Mouse (Mus musculus): Measurements from ENCODE around the gene Srpk1. TPM values are rescaled to one million over a fixed set of nuclear protein-coding genes. Genes with fewer than 3 reads are reported as not detected.
A peak's percentile ranks its signal among the peaks of the same experiment; 100 is the strongest.

The Srpk1 gene
- polyA plus RNA-seq, 1 experiment from 2014 or later: 112 TPM

DNA sequence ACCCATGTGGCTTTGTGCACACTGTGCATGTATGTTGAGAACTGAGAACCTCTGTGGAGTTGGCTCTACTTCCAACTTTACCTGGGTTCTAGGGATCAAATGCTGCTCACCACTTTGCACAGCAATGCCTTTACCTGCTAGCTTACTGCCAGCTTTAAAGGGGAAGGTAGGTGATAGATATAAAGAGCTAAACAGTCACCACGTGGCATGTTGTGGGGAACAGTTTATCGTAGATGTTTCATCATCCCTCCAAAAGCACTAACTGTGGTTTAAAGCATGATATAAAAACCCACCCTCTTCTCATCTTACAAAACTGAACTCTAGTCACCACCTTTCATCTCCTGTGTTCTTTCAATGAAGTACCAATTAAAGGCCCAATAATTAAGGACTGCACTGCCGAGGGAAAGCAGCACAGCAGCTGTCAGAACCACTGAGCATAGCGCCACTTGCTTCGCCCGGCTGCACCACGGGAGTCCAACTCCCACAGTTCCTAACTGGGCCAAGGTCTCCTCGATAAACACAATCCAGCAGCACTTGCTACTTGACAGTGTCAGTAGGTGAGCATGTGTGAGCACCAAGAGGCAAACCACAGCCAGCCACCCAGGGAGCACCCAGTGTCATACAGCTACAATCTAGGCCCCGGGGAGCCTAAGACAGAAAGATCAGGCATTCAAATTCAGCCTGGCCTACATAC lies 20.8 kb downstream of the Srpk1 start:
- H3K36me3 ChIP-seq: peaks cover 91% of the 10 kb centered on the region
- WGBS: 64% methylated on average over 9 of the region's 9 CpGs
- H3K9ac ChIP-seq (replicated peaks): no peak overlapping the region
- no peak overlapping the region for H3K4me2 ChIP-seq (replicated peaks)
- H3K27me3 ChIP-seq: no peaks in the 10 kb centered on the region
- no peak for ATAC-seq (replicated peaks)
- no peaks in the 10 kb centered on the region for H3K9me3 ChIP-seq
- no peaks in the 10 kb centered on the region for H3K4me1 ChIP-seq
- no peak overlapping the region for H3K27ac ChIP-seq (replicated peaks)
- H3K4me3 ChIP-seq: no peak overlapping the region

DNA sequence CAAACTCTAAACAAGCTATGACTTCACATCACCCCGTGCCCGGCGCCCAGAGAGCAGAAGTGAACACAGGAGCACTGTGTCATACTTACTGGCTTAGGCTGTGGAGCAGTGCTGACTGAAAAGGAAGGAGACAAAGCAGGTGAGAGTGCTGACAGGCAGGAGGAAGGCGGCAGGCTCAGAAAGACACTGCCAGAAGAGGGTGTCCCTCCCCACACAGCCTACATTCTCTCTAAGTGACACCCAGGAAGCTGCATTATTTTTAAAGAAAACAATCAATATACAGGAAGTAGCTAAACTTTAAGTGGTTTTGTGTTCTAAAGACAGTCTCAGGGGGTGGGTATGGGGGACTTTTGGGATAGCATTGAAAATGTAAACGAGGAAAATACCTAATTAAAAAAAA lies 21.7 kb downstream of the Srpk1 start:
- no peak for ATAC-seq (replicated peaks)
- H3K9ac ChIP-seq (replicated peaks): no peak overlapping the region
- 84% methylated on average over 5 of the region's 5 CpGs for WGBS
- H3K4me2 ChIP-seq (replicated peaks): no peak overlapping the region
- H3K27me3 ChIP-seq: no peaks in the 10 kb centered on the region
- H3K4me3 ChIP-seq: no peak overlapping the region
- H3K27ac ChIP-seq (replicated peaks): no peak overlapping the region
- H3K4me1 ChIP-seq: no peaks in the 10 kb centered on the region
- no peaks in the 10 kb centered on the region for H3K9me3 ChIP-seq
- H3K36me3 ChIP-seq: peaks cover 91% of the 10 kb centered on the region

DNA sequence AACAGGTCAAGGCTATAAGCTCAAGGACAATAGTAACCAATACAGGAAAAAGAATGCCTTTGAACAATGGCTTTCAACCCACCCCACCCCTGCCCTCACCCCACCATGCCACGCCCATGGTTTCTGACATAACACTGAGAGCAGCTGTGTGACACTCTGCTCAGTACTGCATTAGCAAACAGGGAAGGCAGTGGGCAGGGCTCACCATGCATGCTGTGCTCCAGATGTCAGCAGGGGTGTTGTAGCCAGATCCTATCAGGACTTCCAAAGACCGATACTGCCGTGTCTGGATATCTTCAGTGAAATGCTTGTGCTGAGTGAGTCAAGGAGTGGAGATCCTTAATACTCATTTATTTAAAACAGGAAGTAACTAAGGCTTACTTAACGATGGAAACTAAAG lies 28.5 kb downstream of the Srpk1 start:
- ATAC-seq (replicated peaks): no peak
- peaks cover 85% of the 10 kb centered on the region for H3K36me3 ChIP-seq
- no peaks in the 10 kb centered on the region for H3K27me3 ChIP-seq
- WGBS: 75% methylated on average over 4 of the region's 4 CpGs
- no peaks in the 10 kb centered on the region for H3K9me3 ChIP-seq
- H3K4me2 ChIP-seq (replicated peaks): no peak overlapping the region
- H3K4me3 ChIP-seq: no peak overlapping the region
- no peaks in the 10 kb centered on the region for H3K4me1 ChIP-seq
- H3K27ac ChIP-seq (replicated peaks): no peak overlapping the region
- H3K9ac ChIP-seq (replicated peaks): no peak overlapping the region

DNA sequence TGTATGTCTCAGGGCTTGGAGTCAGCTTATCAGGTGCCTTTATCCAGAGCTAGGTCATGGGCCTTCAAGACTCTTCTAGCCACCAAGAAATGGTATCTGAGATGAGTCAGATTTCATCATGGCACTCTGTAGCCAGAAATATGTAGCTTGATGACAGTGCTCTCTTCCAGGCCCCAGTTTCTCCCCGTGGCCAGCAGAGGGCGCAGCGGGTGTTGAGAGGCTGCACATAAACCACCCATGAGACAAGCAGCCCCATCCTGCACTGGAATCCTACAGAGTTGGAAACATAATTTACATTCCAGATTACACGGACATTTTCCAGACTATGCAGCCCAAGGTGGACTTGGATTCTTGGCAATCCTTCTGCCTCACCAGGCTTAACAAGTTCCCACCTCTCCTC lies 29.5 kb downstream of the Srpk1 start:
- Histone ChIP-seq H3K27me3 (no peaks in the 10 kb centered on the region), H3K9ac (replicated peaks) (no peak overlapping the region), H3K4me2 (replicated peaks) (no peak overlapping the region), H3K4me1 (no peaks in the 10 kb centered on the region), H3K9me3 (no peaks in the 10 kb centered on the region), H3K4me3 (no peak overlapping the region), H3K27ac (replicated peaks) (no peak overlapping the region), H3K36me3 (peaks cover 87% of the 10 kb centered on the region)
- no peak for ATAC-seq (replicated peaks)
- 17% methylated on average over 4 of the region's 4 CpGs for WGBS

DNA sequence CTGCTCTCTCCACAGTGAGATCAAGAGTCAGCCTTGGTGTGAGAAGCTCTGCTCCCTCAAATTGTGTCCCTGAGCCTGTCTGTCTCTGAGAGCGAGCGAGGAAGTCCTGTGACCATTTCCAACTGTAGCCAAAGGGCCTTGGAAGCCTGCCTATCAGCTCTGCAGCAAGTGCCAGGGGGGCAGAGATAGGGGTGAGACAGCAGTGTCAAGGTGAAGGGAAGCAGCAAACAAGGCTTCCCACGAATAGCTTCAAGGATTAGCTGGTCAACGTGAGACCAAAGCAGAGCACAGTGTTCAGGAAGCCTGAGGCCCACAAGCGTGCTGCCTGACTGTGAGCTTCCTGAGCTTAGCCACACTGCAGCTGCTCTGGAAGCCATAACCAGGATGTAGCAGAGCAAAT lies 31.0 kb downstream of the Srpk1 start:
- H3K27me3 ChIP-seq: no peaks in the 10 kb centered on the region
- H3K9me3 ChIP-seq: no peaks in the 10 kb centered on the region
- ATAC-seq (replicated peaks): no peak
- no peaks in the 10 kb centered on the region for H3K4me1 ChIP-seq
- no peak overlapping the region for H3K27ac ChIP-seq (replicated peaks)
- 93% methylated on average over 5 of the region's 5 CpGs for WGBS
- H3K9ac ChIP-seq (replicated peaks): no peak overlapping the region
- no peak overlapping the region for H3K4me3 ChIP-seq
- no peak overlapping the region for H3K4me2 ChIP-seq (replicated peaks)
- H3K36me3 ChIP-seq: peaks cover 77% of the 10 kb centered on the region

DNA sequence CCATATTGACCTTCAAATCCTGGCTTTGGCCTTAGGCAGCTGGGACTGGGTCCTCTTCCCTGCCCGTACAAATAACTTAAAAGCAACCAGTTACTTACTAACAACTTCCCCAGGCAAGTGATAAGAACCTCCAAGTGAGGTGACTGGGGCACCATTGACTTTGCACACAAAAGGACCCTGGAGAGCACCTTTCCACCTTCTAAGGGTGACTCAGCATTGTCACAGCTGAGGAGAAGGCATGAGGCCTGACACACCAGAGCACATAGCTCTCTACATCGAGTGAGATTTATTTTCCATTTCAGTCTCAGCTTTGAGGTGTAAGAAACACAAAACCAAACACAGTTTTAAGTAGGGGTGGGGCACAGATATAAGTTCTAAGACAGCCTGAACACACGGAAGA lies 31.9 kb downstream of the Srpk1 start:
- Histone ChIP-seq H3K36me3 (peaks cover 68% of the 10 kb centered on the region), H3K9ac (replicated peaks) (no peak overlapping the region), H3K4me3 (no peak overlapping the region), H3K9me3 (no peaks in the 10 kb centered on the region), H3K4me2 (replicated peaks) (no peak overlapping the region), H3K27me3 (no peaks in the 10 kb centered on the region), H3K27ac (replicated peaks) (no peak overlapping the region), H3K4me1 (no peaks in the 10 kb centered on the region)
- 91% methylated on average over 3 of the region's 3 CpGs for WGBS
- no peak for ATAC-seq (replicated peaks)

DNA sequence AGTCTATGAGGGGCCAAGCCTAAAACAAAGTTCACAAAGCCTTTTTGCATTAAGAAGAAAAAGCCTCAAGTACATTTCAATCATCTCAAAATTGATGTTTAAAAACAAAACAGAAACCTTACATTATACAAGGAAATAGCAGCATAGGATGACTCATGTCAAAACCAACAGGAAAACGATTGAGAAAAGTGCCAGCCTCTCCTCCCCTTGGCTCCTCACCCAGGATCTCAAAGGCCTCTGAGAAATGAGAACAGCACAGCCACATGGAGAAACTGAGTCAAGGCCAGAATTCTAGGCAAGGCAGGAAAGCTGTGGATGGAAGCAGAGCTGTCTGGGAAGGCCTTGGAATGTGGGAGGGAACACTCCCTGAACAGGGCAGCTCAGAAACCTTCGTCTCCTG lies 33.9 kb downstream of the Srpk1 start:
- H3K4me1 ChIP-seq: no peaks in the 10 kb centered on the region
- peaks cover 56% of the 10 kb centered on the region for H3K36me3 ChIP-seq
- H3K27me3 ChIP-seq: no peaks in the 10 kb centered on the region
- ATAC-seq (replicated peaks): no peak
- 66% methylated on average over 2 of the region's 2 CpGs for WGBS
- H3K9me3 ChIP-seq: no peaks in the 10 kb centered on the region
- H3K4me2 ChIP-seq (replicated peaks): no peak overlapping the region
- no peak overlapping the region for H3K9ac ChIP-seq (replicated peaks)
- H3K27ac ChIP-seq (replicated peaks): no peak overlapping the region
- H3K4me3 ChIP-seq: no peak overlapping the region

DNA sequence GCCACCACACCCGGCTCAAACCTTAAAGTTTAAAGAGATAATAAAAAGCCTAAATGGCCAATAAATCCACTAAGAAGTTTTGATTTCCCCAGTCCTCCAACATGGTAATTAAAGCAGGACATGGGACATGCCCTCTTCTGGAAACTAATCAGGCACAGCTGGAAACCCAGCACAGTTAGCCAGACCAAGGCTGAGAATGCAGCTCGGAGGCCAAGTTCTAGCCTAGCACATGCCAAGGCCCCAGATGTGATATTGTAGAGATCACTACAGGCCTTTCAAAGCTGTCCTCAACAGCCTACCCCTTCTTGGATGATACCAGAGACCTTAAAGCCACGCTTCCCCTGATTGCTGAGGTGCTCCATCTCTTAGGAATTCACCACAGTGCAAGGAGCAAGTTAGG lies 36.0 kb downstream of the Srpk1 start:
- ATAC-seq (replicated peaks): no peak

DNA sequence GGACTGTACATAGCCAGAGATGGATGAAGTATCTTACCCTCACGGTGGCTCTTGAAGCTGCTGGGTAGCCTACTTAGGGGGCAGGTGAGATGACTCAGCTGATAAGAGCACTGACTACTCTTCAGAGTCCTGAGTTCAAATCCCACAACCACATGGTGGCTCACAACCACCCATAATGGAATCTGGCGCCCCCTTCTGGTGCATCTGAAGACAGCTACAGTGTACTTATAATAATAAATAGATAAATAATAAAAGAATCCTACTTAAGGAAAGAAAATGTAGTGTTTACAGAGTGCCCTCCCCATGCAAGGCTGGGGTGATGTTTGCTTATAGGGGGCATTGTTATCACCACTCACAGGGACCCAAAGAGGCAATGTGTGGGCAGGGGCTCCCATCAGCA lies 41.5 kb downstream of the Srpk1 start:
- ATAC-seq (replicated peaks): no peak
- Histone ChIP-seq H3K27ac (replicated peaks) (no peak overlapping the region), H3K27me3 (no peaks in the 10 kb centered on the region), H3K4me2 (replicated peaks) (no peak overlapping the region), H3K4me1 (no peaks in the 10 kb centered on the region), H3K4me3 (no peak overlapping the region), H3K36me3 (no peaks in the 10 kb centered on the region), H3K9me3 (no peaks in the 10 kb centered on the region), H3K9ac (replicated peaks) (no peak overlapping the region)
- 58% methylated on average over 2 of the region's 2 CpGs for WGBS

More for the DNA sequence above, 36.0 kb downstream of the Srpk1 start:
- H3K4me2 ChIP-seq (replicated peaks): no peak overlapping the region
- no peaks in the 10 kb centered on the region for H3K27me3 ChIP-seq
- H3K27ac ChIP-seq (replicated peaks): no peak overlapping the region
- no peak overlapping the region for H3K4me3 ChIP-seq
- no peaks in the 10 kb centered on the region for H3K9me3 ChIP-seq
- no peaks in the 10 kb centered on the region for H3K4me1 ChIP-seq
- WGBS: 84% methylated on average over 3 of the region's 3 CpGs
- no peak overlapping the region for H3K9ac ChIP-seq (replicated peaks)
- H3K36me3 ChIP-seq: peaks cover 36% of the 10 kb centered on the region

DNA sequence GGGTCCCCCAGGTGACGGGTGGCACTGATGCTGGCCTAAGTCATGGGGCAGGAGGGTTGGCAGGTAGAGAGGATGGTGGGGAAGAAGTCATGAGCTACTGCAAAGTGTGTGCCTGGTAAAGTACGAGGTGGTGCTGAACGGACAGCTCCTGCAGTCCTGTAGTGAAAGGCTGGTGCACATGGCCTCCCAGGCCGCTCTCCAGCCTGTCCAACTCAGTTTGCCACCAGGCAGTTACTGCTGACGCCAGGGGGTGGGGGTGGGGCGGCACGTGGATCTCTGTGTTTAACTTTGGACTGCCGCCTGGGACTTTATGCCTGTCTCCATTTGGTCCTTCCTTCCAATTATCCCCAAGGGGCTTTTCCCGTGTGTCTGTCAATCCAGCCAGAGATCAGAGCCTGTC lies 42.1 kb downstream of the Srpk1 start:
- no peak overlapping the region for H3K9ac ChIP-seq (replicated peaks)

DNA sequence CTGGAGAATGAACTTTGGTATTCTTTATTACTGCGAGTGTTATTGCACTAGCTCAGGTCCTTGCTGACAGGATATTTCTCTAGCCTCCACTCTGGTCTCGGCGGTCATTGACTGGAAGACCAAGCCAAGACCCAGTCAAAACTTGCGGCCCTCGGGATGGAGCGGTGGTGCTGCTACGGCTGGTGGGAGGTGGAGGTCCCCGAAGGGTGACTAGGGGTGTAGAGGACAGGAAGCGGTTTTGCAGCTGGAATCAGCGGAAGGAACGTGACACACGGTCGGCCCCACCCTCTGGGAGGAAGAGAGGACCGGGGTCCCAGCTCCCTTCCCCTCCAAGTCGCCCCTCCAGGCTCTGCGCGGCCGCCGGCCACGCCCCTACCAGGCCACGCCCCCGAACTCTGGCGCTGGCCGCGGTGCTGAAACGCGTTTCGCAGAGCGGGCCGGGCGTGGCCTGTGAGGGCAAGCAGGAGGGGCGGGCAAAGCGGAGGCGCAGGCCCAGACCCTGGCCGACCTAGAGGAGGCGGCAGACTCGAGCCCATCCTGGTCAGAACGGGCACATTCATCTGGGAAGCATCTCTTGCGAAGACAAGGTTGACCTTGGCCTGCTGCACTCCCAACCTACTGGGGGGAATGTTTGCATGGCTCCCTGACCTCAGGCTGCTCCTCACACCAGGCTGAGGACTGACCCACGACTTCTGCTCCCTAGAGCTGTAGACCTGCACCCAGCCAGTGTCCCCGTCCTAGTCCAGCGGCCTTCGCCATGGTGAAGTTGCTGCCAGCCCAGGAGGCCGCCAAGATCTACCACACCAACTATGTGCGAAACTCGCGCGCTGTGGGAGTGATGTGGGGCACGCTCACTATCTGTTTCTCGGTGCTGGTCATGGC lies 47.0 kb downstream of the Srpk1 start, which contains the start of gene Lhfpl5:
Lhfpl5 (plus strand) TSS at position 398 of the 882 bp plus-strand sequence.
- 17% methylated on average over 48 of the region's 50 CpGs for WGBS
- H3K9ac ChIP-seq (replicated peaks): peak within 1 kb of the TSS; percentile 39
- H3K36me3 ChIP-seq: no peaks in the 10 kb centered on the region
- peaks cover 9% of the 10 kb centered on the region for H3K4me1 ChIP-seq
- peak within 1 kb of the TSS; percentile 60 for H3K4me2 ChIP-seq (replicated peaks)
- peak; percentile 88 for ATAC-seq (replicated peaks)
- no peak within 1 kb of the TSS for H3K27ac ChIP-seq (replicated peaks)
- no peaks in the 10 kb centered on the region for H3K27me3 ChIP-seq
- no peaks in the 10 kb centered on the region for H3K9me3 ChIP-seq
- peak within 1 kb of the TSS; percentile 38 for H3K4me3 ChIP-seq

More for the DNA sequence above, 42.1 kb downstream of the Srpk1 start:
- Histone ChIP-seq H3K4me1 (peaks cover 6% of the 10 kb centered on the region), H3K4me3 (no peak overlapping the region), H3K9me3 (no peaks in the 10 kb centered on the region), H3K36me3 (no peaks in the 10 kb centered on the region), H3K4me2 (replicated peaks) (no peak overlapping the region), H3K27me3 (no peaks in the 10 kb centered on the region), H3K27ac (replicated peaks) (no peak overlapping the region)
- ATAC-seq (replicated peaks): no peak
- WGBS: 9% methylated on average over 9 of the region's 9 CpGs

DNA sequence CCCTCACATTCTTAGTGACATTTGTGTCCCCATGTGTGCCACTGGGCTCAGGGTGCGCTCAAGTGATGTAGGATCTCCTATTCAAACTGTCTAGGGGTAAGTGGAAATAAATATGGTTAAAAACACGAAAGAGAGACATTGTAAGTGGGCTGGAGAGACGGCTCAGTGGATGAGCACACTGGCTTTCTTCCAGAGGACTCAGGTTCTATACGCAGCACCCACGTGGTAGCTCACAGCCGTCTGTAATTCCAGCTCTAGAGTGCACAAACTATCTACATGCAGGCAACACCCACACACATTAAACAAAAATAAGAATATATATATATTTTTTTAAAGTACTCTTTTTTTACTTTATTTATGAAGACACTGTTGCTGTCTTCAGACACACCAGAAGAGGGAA lies 49.6 kb downstream of the Srpk1 start:
- Histone ChIP-seq H3K36me3 (no peaks in the 10 kb centered on the region), H3K27me3 (no peaks in the 10 kb centered on the region), H3K4me1 (peaks cover 9% of the 10 kb centered on the region), H3K27ac (replicated peaks) (no peak overlapping the region), H3K4me2 (replicated peaks) (no peak overlapping the region), H3K4me3 (no peak overlapping the region), H3K9ac (replicated peaks) (no peak overlapping the region), H3K9me3 (no peaks in the 10 kb centered on the region)
- ATAC-seq (replicated peaks): no peak
- WGBS: 85% methylated on average over 6 of the region's 6 CpGs

Data from forebrain, embryonic 15.5 days (tissue).